21 mouse cellular contexts compared by ENCODE assay signal in genomic region chrX:98189759-98190158, GRCm38 (mm10). TPM values are rescaled to one million over a fixed set of nuclear protein-coding genes. Genes with fewer than 3 reads are reported as not detected.
DNase-seq lines count a peak whose midpoint lies in the region; ATAC-seq and TF ChIP-seq lines count a peak whose summit lies in the region.
"Had no signal": no experiment of that assay in that cellular context is flagged by ENCODE, and none has a peak within 500 bp of the region (broad histone marks: within the 10 kb centered on the region; RNA-seq: fewer than 3 reads in every experiment).

No protein-coding gene starts in this region.

- ATAC-seq in forebrain, postnatal 0 days = no peak
- no peak for ATAC-seq in forebrain, embryonic 12.5 days (ENCODE audit: low FRiP score)
- no peak for ATAC-seq in midbrain, embryonic 15.5 days (replicated peaks)
- ATAC-seq: forebrain, embryonic 13.5 days; forebrain, embryonic 16.5 days had no signal

- no peak overlapping the region for H3K4me2 ChIP-seq in forebrain, postnatal 0 days (ENCODE audit: low read depth)
- H3K4me2 ChIP-seq in forebrain, embryonic 12.5 days = no peak overlapping the region
- no peak overlapping the region for H3K4me2 ChIP-seq in midbrain, embryonic 15.5 days
- H3K4me2 ChIP-seq: embryonic facial prominence, embryonic 12.5 days; forebrain, embryonic 13.5 days had no signal

- H3K9me3 ChIP-seq in forebrain, postnatal 0 days (ENCODE audit: low read length) = no peaks in the 10 kb centered on the region
- no peaks in the 10 kb centered on the region for H3K9me3 ChIP-seq in forebrain, embryonic 12.5 days
- no peaks in the 10 kb centered on the region for H3K9me3 ChIP-seq in midbrain, embryonic 15.5 days
- H3K9me3 ChIP-seq: embryonic facial prominence, embryonic 10.5 days; embryonic facial prominence, embryonic 12.5 days; forebrain, embryonic 13.5 days had no signal

- no peaks in the 10 kb centered on the region for H3K4me1 ChIP-seq in forebrain, postnatal 0 days (ENCODE audit: insufficient read depth)
- no peaks in the 10 kb centered on the region for H3K4me1 ChIP-seq in forebrain, embryonic 12.5 days
- no peaks in the 10 kb centered on the region for H3K4me1 ChIP-seq in midbrain, embryonic 15.5 days
- H3K4me1 ChIP-seq: embryonic facial prominence, embryonic 10.5 days; embryonic facial prominence, embryonic 12.5 days; forebrain, embryonic 13.5 days had no signal

- TF ChIP-seq CTCF in forebrain, postnatal 0 days (IDR thresholded peaks at IDR 0.05; ENCODE audit: low read depth) = no peak
- no peak for TF ChIP-seq CTCF in brain, embryonic 14.5 days (IDR thresholded peaks at IDR 0.05; ENCODE audit: borderline replicate concordance, extremely low read depth, insufficient read depth, insufficient read length)

- intact Hi-C loops in left cerebral cortex, postnatal 10 days (cut with DNase I) = no loop called here

- H3K27ac ChIP-seq in forebrain, postnatal 0 days (ENCODE audit: low read depth, low read length) = no peak overlapping the region
- no peak overlapping the region for H3K27ac ChIP-seq in forebrain, embryonic 12.5 days
- H3K27ac ChIP-seq in midbrain, embryonic 15.5 days = no peak overlapping the region
- H3K27ac ChIP-seq: embryonic facial prominence, embryonic 10.5 days; embryonic facial prominence, embryonic 12.5 days; forebrain, embryonic 13.5 days had no signal

- H3K9ac ChIP-seq in forebrain, postnatal 0 days = no peak overlapping the region
- H3K9ac ChIP-seq in forebrain, embryonic 12.5 days = no peak overlapping the region
- H3K9ac ChIP-seq in midbrain, embryonic 15.5 days = no peak overlapping the region
- H3K9ac ChIP-seq: embryonic facial prominence, embryonic 12.5 days; forebrain, embryonic 13.5 days had no signal

- no peaks in the 10 kb centered on the region for H3K36me3 ChIP-seq in forebrain, postnatal 0 days (ENCODE audit: insufficient read depth)
- no peaks in the 10 kb centered on the region for H3K36me3 ChIP-seq in forebrain, embryonic 12.5 days (replicated peaks)
- no peaks in the 10 kb centered on the region for H3K36me3 ChIP-seq in midbrain, embryonic 15.5 days (replicated peaks)
- H3K36me3 ChIP-seq: embryonic facial prominence, embryonic 10.5 days; embryonic facial prominence, embryonic 12.5 days had no signal

- DNase-seq in forebrain, postnatal 0 days = peak; percentile 11
- DNase-seq in left cerebral cortex, adult 11 months (ENCODE audit: low spot score) = peak; percentile 1
- DNase-seq in left cerebral cortex, postnatal 10 days (ENCODE audit: extremely low spot score in 1 of 2, low spot score in 2 of 2) = no peak
- DNase-seq in brain, embryonic 14.5 days (ENCODE audit: low read depth) = peak; percentile 8
- DNase-seq in telencephalon, adult 2 months (ENCODE audit: low read depth, low spot score) = peak; percentile 23
- DNase-seq in heart, postnatal 4 days = no peak
- DNase-seq: adrenal gland, adult 2 months; adrenal gland, postnatal 10 days; adrenal gland, postnatal 25 days; cerebellum, adult 11-12 months; cerebellum, adult 2 months; cerebellum, adult 9-10 months; cerebellum, postnatal 10 days; cerebellum, postnatal 25 days had no signal

- H3K27me3 ChIP-seq in forebrain, postnatal 0 days (ENCODE audit: insufficient read depth, low read length) = no peaks in the 10 kb centered on the region
- H3K27me3 ChIP-seq in forebrain, embryonic 12.5 days = no peaks in the 10 kb centered on the region
- H3K27me3 ChIP-seq in midbrain, embryonic 15.5 days (replicated peaks) = no peaks in the 10 kb centered on the region
- H3K27me3 ChIP-seq: embryonic facial prominence, embryonic 12.5 days; forebrain, embryonic 13.5 days had no signal

- no peak for TF ChIP-seq POLR2A in brain, embryonic 14.5 days (IDR thresholded peaks at IDR 0.05; ENCODE audit: borderline replicate concordance, extremely low read depth, insufficient read depth, insufficient read length, poor library complexity, severe bottlenecking)

- no peak overlapping the region for H3K4me3 ChIP-seq in forebrain, postnatal 0 days (ENCODE audit: low read depth, low read length)
- no peak overlapping the region for H3K4me3 ChIP-seq in forebrain, embryonic 12.5 days (replicated peaks)
- H3K4me3 ChIP-seq in midbrain, embryonic 15.5 days = no peak overlapping the region
- H3K4me3 ChIP-seq: embryonic facial prominence, embryonic 10.5 days; embryonic facial prominence, embryonic 12.5 days; forebrain, embryonic 13.5 days had no signal

RNA-seq across cellular contexts. Expression of gene Ar, which starts 41.2 kb away (rescaled TPM):
- total RNA-seq in forebrain, postnatal 0 days (2014; rRNA removed) = 0.46 and 0.48 TPM in 2 replicates
- polyA plus RNA-seq in forebrain, postnatal 0 days (2015; fragmentation: Nextera tagmentation; extraction: Ambion mirVana) = 0.13 and 0.34 TPM in 2 replicates
- 0.04 and 0.06 TPM in 2 replicates for polyA plus RNA-seq in forebrain, embryonic 12.5 days (2016; fragmentation: Nextera tagmentation; extraction: Ambion mirVana)
- 1 to 10 TPM; 3.4 to 3.6 TPM for total RNA-seq in left cerebral cortex, postnatal 10 days (2021)
- polyA plus RNA-seq in brain, embryonic 14.5 days (2012; rRNA removed) = 0.01 and 0.05 TPM in 2 replicates
- 0.14 and 0.18 TPM in 2 replicates for polyA plus RNA-seq in midbrain, embryonic 15.5 days (2015; fragmentation: Nextera tagmentation; extraction: Ambion mirVana)
- total RNA-seq in heart, postnatal 4 days (2021) = 1 to 10 TPM in 1 of 2 experiments, under 1 TPM in 1; 0.52 to 1.1 TPM
- total RNA-seq: MEL had no signal

Comparison
In these comparisons a context has a peak if more than half of its experiments do, and no peak if none do; other contexts are left out.
1. DNase-seq: peak in forebrain, postnatal 0 days (single experiment), left cerebral cortex, adult 11 months (single experiment), brain, embryonic 14.5 days (single experiment) and telencephalon, adult 2 months (single experiment); none in left cerebral cortex, postnatal 10 days (0 of 2) and heart, postnatal 4 days (single experiment).